Mouse (Mus musculus) heart, postnatal 36 days (tissue): Measurements from ENCODE around the gene Tmem87b. TPM values are rescaled to one million over a fixed set of nuclear protein-coding genes. Genes with fewer than 3 reads are reported as not detected.

ENCODE experiments used
- DNase-seq, 2 experiments: peaks; one replicate each; pipeline ENCODE4 v3.0.0; 2021 to 2022
- intact Hi-C: fragments of 180-260 bp; cut with DNase I; formaldehyde crosslinking; loops from one replicate; pipeline ENCODE4 v1.15.1; 2025
- total RNA-seq, 2 experiments: library from RNA; stranded (reverse); gene quantifications; 2 replicates each; pipeline ENCODE4 v1.2.3; 2021

The Tmem87b gene
- total RNA-seq = 10 to 100 TPM; 20.2 to 25.1 TPM

DNA sequence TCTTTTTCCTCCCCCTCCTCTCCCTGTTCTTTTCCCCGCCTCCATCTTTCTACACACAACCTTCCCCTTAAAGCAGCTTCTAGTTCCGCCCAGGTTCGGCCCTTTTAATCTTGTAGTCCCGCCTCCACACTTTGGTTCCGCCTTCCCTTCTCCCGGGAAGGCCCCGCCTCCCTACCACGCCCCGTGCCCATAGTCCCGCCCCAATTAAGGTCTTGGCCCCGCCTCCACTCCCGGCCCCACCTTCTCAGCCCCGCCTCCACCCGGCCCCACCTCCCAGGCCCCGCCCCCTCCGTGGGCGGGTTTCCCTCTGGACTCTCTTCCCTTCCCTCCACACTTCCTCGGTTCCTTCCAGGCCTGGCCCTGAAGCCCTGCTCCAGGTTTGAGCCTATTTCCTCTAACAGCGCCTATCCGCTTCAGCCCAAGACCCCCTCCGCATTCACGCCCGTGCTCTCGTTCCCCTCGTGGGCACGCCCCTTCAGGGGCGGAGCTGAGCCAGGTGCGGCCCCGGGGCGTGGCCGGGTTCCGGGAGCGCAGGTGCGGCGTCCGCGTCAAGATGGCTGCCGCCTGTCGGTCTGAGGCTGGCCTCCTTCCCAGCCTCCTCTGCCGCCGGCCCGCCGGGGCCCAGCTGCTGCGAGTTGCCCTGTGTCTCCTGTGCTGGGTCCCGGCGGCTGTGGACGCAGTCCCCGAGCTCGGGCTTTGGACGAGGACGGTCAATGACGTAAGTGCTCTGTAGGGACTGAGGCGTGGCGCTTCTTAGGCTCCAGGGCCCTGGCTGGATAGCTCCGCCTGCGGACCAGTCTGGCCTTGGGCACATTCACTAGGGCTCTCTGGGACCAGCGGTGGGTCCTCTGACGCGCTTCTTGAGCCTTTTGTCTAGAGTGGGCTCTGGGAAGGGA lies at the start of gene Tmem87b:
Gene Tmem87b, plus strand, starts transcription at position 333 of the 896 bp plus-strand sequence.
- intact Hi-C loops = loop anchor here (1.0 kb wide), 1 partner anchor 120 kb away; the partner anchor contains the start of gene Mertk
- peak; percentile 98 to 99 for DNase-seq

DNA sequence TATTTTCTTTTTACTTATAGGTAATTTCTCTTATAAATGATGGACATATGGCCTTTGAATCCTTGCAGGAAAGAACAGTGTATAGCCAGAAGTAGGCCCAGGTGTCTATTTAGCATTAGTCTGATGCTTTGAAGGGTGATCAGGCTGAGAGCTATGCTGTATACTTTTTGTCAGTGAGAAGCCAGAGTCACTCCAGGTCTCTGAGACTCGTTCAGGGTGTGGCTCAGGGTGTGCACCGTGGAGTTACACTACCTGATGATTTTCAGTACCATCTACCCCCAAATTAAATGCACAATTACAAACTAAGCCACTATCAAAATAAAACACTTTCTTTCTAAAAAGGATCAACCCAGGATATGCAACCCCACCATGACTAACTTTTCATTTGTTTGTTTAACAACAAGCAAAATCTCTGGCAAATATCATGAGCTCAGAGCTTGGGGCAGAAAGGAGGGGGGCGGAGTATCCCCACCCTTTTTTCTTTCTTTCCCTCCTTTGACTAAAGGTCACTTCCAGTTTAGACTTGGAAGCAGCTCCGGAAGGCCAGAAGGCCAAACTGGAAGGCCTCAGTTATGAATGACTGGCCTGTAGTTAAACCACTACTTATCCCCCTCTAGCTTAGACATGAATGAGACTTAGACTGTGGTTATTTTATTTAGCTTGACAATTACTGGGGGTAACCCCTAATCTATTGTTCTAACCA lies 49.2 kb upstream of the Tmem87b start:
- no peak for DNase-seq
- intact Hi-C loops = no loop called here

DNA sequence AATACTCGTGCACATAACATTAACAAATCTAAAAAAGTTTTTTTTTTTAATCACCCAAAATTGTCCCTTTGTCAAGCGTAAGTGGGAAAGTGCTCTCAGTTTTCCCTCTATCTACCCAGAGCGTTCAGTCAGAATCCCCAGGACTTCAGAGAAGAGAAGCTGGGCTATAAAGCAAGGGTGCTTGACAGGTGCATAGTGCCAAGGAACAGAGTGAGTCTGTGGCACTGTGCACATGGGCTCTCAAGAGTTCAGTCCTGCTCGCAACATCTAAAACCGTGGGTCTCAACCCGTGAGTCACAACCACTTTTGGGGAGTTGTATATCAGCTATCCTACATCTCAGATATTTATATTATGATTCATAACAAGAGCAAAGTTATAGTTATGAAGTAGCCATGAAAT lies 47.4 kb upstream of the Tmem87b start:
- no peak for DNase-seq
- intact Hi-C loops = no loop called here

DNA sequence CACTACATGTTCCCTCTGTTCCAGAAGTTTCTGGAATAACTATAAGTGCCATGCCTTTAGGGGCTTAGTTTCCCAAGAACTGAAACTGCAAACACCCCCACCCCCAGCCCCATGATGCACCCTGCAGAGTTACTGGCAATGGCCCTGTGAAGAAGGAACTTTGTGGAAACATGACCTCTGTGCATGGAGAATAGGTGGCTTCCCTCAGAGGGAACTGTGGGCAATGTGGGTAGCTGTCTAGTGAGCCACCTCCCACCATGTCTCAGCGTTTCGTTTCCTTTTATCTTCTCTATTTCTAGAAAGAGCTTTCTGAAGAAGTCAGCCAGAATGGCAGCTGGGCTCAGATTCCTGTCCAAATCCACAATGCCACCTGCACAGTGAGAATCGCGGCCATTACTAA lies 46.9 kb upstream of the Tmem87b start:
- DNase-seq = no peak
- intact Hi-C loops = no loop called here

DNA sequence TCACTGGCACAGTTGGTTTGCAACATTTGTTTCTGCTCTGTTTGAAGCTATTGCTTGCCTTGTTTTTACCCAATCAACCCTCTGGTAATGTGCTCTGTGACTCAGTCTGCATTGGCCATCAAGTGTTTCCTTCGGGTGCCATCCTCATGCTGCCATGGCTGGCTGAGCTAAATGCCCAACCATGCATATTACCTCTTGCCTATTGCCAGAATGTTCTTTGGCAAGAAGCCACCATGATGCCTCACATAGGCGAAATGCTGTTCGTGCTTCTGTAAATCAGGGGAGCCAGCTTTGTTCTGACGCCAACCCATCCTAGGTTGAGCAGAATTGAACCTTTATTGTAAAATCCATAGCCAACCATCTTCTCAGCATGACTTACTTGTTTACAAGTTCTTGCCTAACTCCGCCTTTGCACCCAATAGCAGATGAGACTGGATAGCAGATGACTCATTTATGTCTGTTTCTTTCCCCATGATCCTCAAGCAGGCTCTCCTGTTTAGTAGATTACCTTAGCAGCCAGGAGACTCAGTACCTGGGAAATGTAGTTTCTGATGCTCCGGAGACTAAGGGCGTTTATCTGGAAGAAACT lies 46.1 kb upstream of the Tmem87b start:
- intact Hi-C loops = no loop called here
- no peak for DNase-seq

DNA sequence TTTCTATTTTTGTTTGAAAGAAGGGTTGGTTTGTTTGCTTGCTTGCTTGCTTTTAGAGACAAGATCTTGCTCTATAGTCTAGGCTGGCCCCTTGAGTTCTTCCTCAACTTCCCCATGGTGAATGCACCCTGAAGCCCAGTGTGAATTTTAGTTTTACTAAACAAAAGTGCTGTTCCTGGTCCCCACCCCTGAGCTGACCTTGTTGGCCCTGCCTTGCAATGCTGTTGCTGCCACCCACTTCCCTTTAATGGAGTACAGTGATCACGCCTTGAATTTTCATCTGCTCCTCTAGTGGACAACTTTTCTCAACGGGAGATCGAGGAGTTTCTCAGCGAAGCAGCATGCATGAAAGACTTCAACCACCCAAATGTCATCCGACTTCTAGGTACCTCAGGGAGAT lies 35.7 kb upstream of the Tmem87b start:
- intact Hi-C loops = no loop called here
- no peak for DNase-seq

DNA sequence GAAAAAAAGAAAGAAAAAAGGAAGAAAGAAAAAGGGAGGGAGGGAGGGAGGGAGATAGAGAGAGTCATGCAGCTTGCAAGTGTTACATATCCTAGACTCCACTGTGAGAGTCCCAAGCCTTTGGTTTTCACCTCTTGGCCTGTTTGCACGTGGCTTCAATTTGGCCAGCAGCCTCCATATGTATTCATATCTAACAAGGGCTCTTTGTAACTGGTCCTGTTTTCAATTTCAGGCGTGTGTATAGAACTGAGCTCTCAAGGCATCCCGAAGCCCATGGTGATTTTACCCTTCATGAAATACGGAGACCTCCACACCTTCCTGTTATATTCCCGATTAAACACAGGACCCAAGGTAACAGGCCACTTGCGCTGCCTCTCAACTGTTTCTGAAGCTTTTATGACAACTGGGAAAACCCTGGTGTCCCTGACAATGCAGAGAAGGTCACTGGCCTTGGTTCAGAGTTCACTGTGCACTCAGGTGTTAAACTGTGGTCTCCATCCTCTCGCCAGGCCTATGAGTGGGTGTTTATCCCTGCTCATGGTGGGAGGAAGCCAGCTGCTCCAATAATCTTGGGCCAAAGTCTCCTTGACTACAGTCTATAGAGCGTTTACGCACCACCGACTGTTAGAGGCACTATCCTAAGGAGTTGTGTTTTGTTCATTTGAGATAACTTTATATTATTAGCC lies 34.1 kb upstream of the Tmem87b start:
- no peak for DNase-seq
- intact Hi-C loops = no loop called here

DNA sequence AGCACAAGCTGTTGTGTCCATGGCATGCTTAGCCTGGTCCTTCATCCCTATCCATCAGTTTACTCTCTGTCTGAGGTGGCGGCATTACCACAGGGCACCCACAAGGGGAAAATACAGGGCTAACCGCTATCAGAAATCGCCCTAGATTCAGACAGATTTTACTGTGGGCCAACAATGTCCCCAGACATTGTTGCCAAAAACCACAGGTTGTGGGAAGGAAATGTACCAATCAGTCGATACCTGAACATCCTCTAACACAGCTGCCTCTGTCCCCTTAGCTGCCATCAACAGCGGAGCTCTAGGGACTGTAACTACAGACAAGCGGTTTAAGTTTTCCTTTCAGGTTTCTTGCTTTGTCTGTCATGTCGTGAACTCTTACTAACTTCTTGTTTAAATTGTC lies 33.1 kb upstream of the Tmem87b start:
- intact Hi-C loops = no loop called here

DNA sequence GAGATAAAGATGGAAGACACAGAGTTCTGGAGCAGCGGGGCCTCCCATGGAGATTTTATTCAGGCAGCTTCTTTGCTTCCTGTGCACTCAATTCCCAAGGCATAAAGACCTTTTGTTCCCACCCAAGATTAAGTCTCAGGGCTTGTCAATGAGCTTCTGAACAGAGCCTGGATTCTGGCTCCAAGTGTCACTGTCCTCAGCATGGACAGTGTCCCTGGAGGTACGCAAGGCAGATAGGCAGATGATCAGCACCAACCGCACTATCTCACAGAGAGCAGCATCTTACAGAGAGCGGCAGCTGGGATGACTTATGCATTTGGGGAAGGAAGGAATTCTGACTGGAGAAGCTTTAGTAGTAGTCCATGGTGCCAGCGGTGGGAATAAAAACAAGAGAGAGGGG lies 31.6 kb upstream of the Tmem87b start:
- intact Hi-C loops = no loop called here
- DNase-seq = no peak

More for the DNA sequence above, 33.1 kb upstream of the Tmem87b start:
- no peak for DNase-seq

DNA sequence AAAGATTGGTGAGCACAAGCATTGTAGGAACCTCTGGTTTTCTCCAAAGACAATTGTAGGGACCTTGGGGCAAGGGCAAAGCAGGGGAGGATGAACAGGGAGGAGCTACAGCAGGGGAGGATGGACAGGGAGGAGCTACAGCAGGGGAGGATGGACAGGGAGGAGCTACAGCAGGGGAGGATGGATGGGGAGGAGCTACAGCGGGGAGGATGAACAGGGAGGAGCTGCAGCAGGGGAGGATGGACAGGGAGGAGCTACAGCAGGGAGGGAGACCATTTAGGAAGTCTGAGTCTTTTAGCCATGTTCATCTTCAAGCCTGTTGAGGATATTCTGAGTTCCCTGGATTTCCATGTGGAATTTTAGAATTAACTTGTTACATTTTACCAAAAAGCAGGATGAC lies 31.1 kb upstream of the Tmem87b start:
- intact Hi-C loops = no loop called here
- DNase-seq = no peak

DNA sequence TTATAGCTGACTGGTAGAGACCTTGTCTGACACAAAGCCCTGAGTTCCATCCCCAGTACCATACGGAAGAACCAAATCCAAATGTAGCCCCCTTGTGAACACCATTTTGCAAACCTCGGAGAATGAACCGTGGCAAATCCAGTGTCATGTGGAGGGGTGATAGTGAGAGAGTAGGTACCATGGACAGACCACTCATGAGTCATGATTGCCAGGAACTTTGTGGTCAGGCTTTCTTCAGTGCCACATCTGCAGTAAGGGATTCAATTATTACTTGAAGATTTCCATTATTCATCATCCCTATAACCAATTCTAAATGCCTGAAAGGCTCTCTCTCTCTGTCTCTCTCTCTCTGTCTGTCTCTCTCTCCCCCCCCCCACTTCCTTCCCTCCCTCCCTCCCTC lies 30.1 kb upstream of the Tmem87b start:
- DNase-seq = no peak

DNA sequence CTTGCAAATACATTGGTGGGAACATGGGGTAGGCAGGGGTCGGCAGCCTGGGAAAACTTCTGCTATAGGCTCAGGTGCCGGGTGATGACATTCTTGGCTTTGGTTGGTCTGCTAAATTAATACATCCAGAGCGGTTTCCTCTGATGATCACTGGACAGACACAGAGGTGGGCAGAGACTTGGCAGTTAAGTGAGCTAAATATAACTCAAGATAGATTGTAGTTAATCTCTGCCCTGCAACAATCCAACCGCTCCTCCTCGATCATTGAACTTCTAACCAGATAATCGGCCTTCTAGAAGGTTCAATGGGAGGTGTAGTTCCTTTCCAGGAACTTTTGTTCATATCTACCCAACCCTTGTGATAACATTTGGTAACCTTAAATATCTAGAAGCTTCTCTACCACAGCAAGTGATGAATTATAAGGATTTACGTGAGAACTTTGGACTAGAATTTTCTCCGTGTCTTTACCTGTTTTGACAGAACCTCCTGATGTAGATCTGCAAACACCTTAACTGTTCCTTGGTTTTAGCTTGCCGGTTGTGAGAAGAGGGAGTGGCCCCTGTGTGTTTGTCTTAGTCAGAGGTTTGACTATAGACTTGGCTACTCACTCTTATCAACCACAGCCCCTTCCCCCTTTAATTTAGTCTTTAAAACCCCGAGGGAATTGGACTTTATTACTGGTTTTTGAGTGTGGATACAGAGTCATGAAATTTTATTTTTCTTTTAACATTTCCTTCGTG lies 26.9 kb upstream of the Tmem87b start:
- no peak for DNase-seq
- intact Hi-C loops = no loop called here

More for the DNA sequence above, 30.1 kb upstream of the Tmem87b start:
- intact Hi-C loops = no loop called here

DNA sequence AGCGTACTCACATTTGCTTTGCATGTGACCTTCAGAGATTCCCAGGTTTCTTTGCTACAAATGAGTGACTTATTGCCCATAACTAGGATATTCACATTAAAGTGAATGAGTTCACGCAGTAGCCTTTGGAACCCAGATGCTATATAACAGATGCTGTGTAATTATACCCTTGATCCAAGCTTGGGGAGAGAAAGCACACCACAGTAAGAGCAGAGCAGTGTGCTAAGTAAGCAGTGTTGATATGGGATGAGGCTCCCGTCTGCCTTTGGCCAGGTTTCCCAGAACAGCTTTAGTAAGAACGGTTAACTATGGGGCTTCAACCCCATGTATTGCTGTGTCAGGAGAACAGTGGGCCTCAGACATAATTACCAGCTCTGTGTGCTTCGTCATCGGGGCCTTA lies 24.0 kb upstream of the Tmem87b start:
- intact Hi-C loops = no loop called here
- DNase-seq = no peak

DNA sequence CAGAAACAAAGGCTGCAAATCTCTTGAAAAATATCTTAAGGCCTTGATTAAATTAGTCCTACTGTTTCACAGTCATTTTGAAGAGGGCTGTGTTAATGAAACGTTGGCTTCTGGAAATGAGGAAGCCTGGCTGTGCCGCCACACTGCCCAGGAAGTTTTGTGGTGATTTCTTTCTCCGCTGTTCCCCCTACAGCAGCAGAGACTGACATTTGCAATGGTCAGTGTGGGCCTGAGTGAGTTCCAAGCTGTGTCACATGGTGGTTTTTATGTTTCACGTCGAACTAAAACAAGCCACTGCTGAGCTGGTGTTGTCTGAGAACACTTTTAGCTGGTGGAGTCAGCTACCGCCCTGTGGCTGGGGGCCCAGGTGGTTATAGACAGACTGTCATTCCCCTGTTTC lies 21.5 kb upstream of the Tmem87b start:
- intact Hi-C loops = no loop called here
- DNase-seq = no peak

DNA sequence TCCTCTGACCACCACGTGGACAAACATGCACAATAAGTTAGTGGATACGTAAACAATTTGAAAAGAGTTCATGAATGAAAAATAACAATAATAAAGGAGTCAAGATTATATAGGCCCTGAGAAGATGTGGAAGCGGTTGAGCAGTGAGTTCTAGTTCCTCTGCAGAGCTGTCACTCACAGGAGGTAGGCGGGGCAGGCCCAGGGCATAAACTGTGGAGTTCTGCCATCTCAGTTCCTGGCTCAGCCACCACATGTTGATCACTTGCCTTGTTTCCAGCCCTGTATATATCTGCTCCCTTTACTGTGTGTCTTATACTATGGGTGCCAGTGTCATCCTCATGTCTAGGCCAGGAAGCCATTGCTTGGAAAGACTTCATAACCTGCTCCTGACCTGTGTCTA lies 14.5 kb upstream of the Tmem87b start:
- intact Hi-C loops = no loop called here
- no peak for DNase-seq

DNA sequence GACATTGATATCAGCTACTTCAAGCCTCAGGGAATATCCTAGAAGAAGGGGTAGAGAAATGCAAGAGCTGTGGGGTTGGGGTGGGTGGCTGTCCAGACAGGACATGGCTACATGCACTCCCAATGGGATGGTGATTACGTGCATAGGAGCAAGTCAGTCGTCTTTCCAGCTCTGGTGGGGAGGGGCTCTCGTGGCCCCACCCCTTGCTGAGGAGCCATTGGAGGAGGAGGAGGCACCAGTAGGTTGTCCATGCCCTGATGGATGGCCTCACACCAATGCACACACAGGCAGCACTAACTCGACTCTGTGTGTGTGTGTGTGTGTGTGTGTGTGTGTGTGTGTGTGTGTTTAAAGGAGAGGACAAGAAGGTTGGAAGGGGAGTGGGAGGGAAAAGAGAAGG lies 12.6 kb upstream of the Tmem87b start:
- no peak for DNase-seq
- intact Hi-C loops = no loop called here

DNA sequence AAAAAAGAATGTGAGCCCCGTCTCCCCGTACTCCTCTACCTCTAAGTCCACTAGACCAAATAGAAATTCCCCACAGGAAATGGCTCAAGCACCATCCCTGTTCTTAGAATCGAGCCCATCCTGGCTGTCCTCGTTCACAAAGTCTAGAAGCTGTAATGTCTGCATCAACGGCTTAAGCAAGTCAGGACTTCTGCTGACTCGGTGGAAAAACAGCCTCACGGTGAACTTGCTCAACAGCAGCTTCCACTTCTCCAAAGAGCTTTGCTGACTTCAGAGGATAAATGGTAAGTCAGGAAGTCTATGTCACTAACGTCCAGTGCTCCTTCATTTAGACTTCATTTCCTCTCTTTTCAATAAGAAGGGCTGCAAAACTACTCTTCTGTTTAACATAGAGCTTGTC lies 11.4 kb upstream of the Tmem87b start:
- intact Hi-C loops = no loop called here
- peak in 1 of 2 experiments; percentile 34 for DNase-seq

DNA sequence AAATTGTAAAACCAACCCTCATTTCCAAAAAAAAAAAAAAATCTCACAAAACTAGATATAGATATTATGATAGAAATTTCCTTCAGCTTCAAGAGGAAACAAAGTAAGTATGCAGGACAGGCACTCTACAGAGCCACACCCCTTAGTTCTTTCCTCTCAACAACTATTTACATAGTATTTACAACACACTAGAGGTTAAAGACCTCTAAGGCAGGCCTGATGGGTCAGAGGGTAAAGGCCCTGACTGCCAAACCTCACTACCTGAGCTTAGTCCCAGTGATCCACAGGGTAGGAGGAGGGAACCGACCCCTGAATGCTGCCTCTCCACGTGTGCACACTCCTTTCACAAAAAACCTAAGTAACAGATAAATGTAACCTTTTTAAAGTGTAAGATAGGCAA lies 5.2 kb upstream of the Tmem87b start:
- DNase-seq = no peak
- intact Hi-C loops = no loop called here

DNA sequence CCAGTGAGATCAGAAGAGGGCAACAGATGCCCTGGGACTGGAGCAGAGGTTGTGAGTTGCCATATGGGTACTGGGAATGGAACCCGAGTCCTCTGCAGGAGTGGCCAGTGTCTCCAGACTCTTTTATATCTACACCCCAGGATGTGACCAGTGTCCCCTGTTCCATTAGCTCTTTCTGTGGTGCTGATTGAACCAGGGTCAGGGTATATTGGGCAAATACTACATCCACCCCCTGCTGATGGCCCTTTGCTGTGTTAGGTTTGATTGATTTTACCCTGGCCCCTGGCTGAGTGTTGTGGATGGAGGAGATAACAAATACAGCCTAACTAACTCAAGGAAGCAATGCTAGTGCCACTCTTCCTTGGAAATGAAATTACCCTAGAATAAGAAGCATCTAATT lies 1.6 kb upstream of the Tmem87b start:
- intact Hi-C loops = no loop called here

DNA sequence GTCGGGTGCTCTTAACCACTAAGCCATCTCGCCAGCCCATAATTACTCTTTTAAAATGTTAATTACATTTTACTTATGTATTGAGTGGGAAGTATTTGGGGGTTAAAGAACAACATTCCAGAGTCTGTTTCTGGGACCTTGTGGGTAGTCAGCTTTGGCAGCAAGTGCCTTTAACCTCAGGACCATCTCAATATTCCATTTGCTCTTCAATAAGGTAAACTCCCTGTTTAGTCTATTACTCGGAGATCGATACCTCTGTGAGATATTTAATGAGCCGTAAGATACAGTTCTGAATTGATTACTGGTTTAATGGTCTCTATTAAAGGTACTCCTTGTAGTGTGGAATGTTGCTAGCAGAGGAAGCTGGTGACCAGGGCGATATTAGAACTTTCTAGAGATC lies 1.0 kb upstream of the Tmem87b start:
- DNase-seq = no peak

More for the DNA sequence above, 1.6 kb upstream of the Tmem87b start:
- no peak for DNase-seq

More for the DNA sequence above, 1.0 kb upstream of the Tmem87b start:
- intact Hi-C loops = loop anchor here (1.0 kb wide), 1 partner anchor 119 kb away; the partner anchor contains the start of gene Mertk
